In the genomic region with DNA sequence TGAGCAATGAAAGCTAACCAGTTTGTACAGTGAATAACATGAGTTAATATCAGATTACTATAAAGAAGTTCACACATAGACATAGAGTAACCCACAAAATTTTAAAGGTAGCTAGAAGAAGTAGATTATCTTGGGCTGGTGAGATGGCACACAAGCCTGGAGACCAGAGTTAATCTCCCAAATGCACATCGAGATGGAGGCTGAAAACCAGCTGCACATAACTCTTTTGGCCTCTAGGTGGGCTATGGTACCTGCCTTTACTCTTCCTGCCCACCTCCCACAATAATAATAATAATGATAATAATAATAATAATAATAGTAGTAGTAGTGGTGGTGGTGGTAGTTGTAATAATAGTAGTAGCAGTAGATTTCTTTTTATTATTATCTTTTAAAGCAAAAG, we compare ENCODE assay signal across 31 mouse cellular contexts. TPM values are rescaled to one million over a fixed set of nuclear protein-coding genes. Genes with fewer than 3 reads are reported as not detected.
DNase-seq lines count a peak whose midpoint lies in the region; ATAC-seq and TF ChIP-seq lines count a peak whose summit lies in the region.
"Had no signal": no experiment of that assay in that cellular context is flagged by ENCODE, and none has a peak within 500 bp of the region (broad histone marks: within the 10 kb centered on the region; RNA-seq: fewer than 3 reads in every experiment).

No protein-coding gene starts in this region.

- H3K79me2 ChIP-seq in MEL (ENCODE audit: control insufficient read depth, insufficient read depth, low read length, poor library complexity) = no peaks in the 10 kb centered on the region

- no peak for DNase-seq in layer of hippocampus, adult 2 months (ENCODE audit: low spot score in 2 of 2)
- no peak for DNase-seq in layer of hippocampus, adult 8-10 months (ENCODE audit: low spot score in 2 of 2)
- DNase-seq in MEL (ENCODE audit: low read depth, low spot score) = peak; percentile 56
- DNase-seq in right cerebral cortex, postnatal 10 days (ENCODE audit: low spot score in 2 of 2) = no peak
- DNase-seq in adrenal gland, adult 2 months = no peak
- DNase-seq: adrenal gland, postnatal 10 days; cerebellum, adult 11-12 months; cerebellum, adult 9-11 months; embryo, embryonic 11 days; heart, postnatal 36 days; kidney, adult 18-20 months; kidney, postnatal 25 days; layer of hippocampus, postnatal 36 days; lung, postnatal 4 days; retina, postnatal 1 day; right cerebral cortex, postnatal 25 days; thymus, adult 18-20 months; thymus, postnatal 25 days had no signal

- 0 out of 2 replicates have a peak, but pooled peaks have one; percentile 36 for ATAC-seq in liver, embryonic 12.5 days
- peak; percentile 66 for ATAC-seq in megakaryocyte-erythroid progenitor cell, adult 5-6 weeks (replicated peaks; ENCODE audit: low FRiP score, low TSS enrichment, poor library complexity, severe bottlenecking)
- ATAC-seq: CD4-positive, CD25-positive, alpha-beta regulatory T cell, adult 4 months; forebrain, embryonic 16.5 days; midbrain, embryonic 15.5 days had no signal

- H3K9ac ChIP-seq in MEL (ENCODE audit: control insufficient read depth, low read depth, low read length, poor library complexity, severe bottlenecking) = no peak overlapping the region
- no peak overlapping the region for H3K9ac ChIP-seq in liver, embryonic 12.5 days
- H3K9ac ChIP-seq: embryonic facial prominence, embryonic 12.5 days; hindbrain, embryonic 12.5 days; kidney, embryonic 15.5 days; limb, embryonic 15.5 days; lung, embryonic 15.5 days; midbrain, embryonic 15.5 days; neural tube, embryonic 15.5 days had no signal

- H3K36me3 ChIP-seq in MEL (ENCODE audit: control insufficient read depth in 1 of 2, insufficient read depth in 2 of 2, low read length in 2 of 2) = peaks cover 2 to 53% of the 10 kb centered on the region in 2 experiments
- H3K36me3 ChIP-seq in liver, embryonic 12.5 days = peaks cover 69% of the 10 kb centered on the region

- H3K4me2 ChIP-seq in liver, embryonic 12.5 days = no peak overlapping the region
- H3K4me2 ChIP-seq: embryonic facial prominence, embryonic 12.5 days; hindbrain, embryonic 12.5 days; kidney, embryonic 15.5 days; limb, embryonic 15.5 days; lung, embryonic 15.5 days; midbrain, embryonic 15.5 days; neural tube, embryonic 15.5 days had no signal

- H3K9me3 ChIP-seq in MEL (replicated peaks; ENCODE audit: insufficient read depth, low read length) = no peaks in the 10 kb centered on the region
- H3K9me3 ChIP-seq in liver, embryonic 12.5 days (replicated peaks) = no peaks in the 10 kb centered on the region
- H3K9me3 ChIP-seq: embryonic facial prominence, embryonic 12.5 days; hindbrain, embryonic 12.5 days; kidney, embryonic 15.5 days; limb, embryonic 10.5 days; limb, embryonic 15.5 days; lung, embryonic 15.5 days; midbrain, embryonic 10.5 days; midbrain, embryonic 15.5 days; neural tube, embryonic 15.5 days had no signal

- peak; percentile 16 for TF ChIP-seq RAD21 in MEL (IDR thresholded peaks at IDR 0.05; ENCODE audit: low read depth, low read length)

- no peak for TF ChIP-seq POLR2A in MEL (IDR thresholded peaks at IDR 0.05; ENCODE audit: control insufficient read depth in 1 of 2, insufficient read depth in 1 of 2, low read depth in 1 of 2, low read length in 2 of 2, poor library complexity in 1 of 2)

- no peaks in the 10 kb centered on the region for H3K4me1 ChIP-seq in MEL (ENCODE audit: control insufficient read depth in 1 of 2, insufficient read depth in 2 of 2, low read length in 2 of 2)
- H3K4me1 ChIP-seq in liver, embryonic 12.5 days = 0 out of 2 replicates have a peak, but pooled peaks cover 6% of the 10 kb centered on the region
- H3K4me1 ChIP-seq: embryonic facial prominence, embryonic 12.5 days; hindbrain, embryonic 12.5 days; kidney, embryonic 15.5 days; limb, embryonic 10.5 days; limb, embryonic 15.5 days; lung, embryonic 15.5 days; midbrain, embryonic 10.5 days; midbrain, embryonic 15.5 days; neural tube, embryonic 15.5 days had no signal

- H3K4me3 ChIP-seq in layer of hippocampus, adult 2 months = no peak overlapping the region
- no peak overlapping the region for H3K4me3 ChIP-seq in MEL (ENCODE audit: control insufficient read depth in 1 of 2, insufficient read depth in 1 of 2, low read depth in 2 of 2, low read length in 2 of 2)
- H3K4me3 ChIP-seq in liver, embryonic 12.5 days = no peak overlapping the region
- H3K4me3 ChIP-seq: embryonic facial prominence, embryonic 12.5 days; hindbrain, embryonic 12.5 days; kidney, embryonic 15.5 days; limb, embryonic 10.5 days; limb, embryonic 15.5 days; lung, embryonic 15.5 days; midbrain, embryonic 10.5 days; midbrain, embryonic 15.5 days; neural tube, embryonic 15.5 days had no signal

- no peak for TF ChIP-seq EP300 in MEL (IDR thresholded peaks at IDR 0.05; ENCODE audit: low read depth in 1 of 2, low read length in 2 of 2)

- H3K27me3 ChIP-seq in MEL (ENCODE audit: control insufficient read depth in 1 of 2, insufficient read depth in 2 of 2, low read length in 2 of 2) = no peaks in the 10 kb centered on the region
- no peaks in the 10 kb centered on the region for H3K27me3 ChIP-seq in liver, embryonic 12.5 days (replicated peaks)
- H3K27me3 ChIP-seq: embryonic facial prominence, embryonic 12.5 days; hindbrain, embryonic 12.5 days; kidney, embryonic 15.5 days; limb, embryonic 15.5 days; lung, embryonic 15.5 days; midbrain, embryonic 15.5 days; neural tube, embryonic 15.5 days had no signal

- 63% methylated on average over 1 of the region's 1 CpGs for WGBS in liver, embryonic 12.5 days (ENCODE audit: insufficient replicate concordance)

- no peak overlapping the region for H3K27ac ChIP-seq in layer of hippocampus, adult 2 months
- no peak overlapping the region for H3K27ac ChIP-seq in MEL (ENCODE audit: control insufficient read depth, low read depth, low read length)
- no peak overlapping the region for H3K27ac ChIP-seq in liver, embryonic 12.5 days
- H3K27ac ChIP-seq: embryonic facial prominence, embryonic 12.5 days; hindbrain, embryonic 12.5 days; kidney, embryonic 15.5 days; limb, embryonic 10.5 days; limb, embryonic 15.5 days; lung, embryonic 15.5 days; midbrain, embryonic 10.5 days; midbrain, embryonic 15.5 days; neural tube, embryonic 15.5 days had no signal

- TF ChIP-seq CTCF in layer of hippocampus, adult 2 months (conservative IDR thresholded peaks at IDR 0.05) = peak; percentile 20; the same call in 1 of the 2 replicates
- peak; percentile 23 to 48 (median 46); a peak in 5 of 6 replicates for TF ChIP-seq CTCF in MEL (IDR thresholded peaks at IDR 0.05 in 2 of 3, conservative IDR thresholded peaks at IDR 0.05 in 1 of 3; ENCODE audit: control insufficient read depth in 1 of 3, insufficient read depth in 1 of 3, low read depth in 2 of 3, low read length in 3 of 3, poor library complexity in 1 of 3, severe bottlenecking in 1 of 3)

TF ChIP-seq in MEL, 35 proteins besides CTCF, POLR2A, EP300 and RAD21 (continues in another document):
- TF ChIP-seq MYB (IDR thresholded peaks at IDR 0.05; ENCODE audit: low read depth, low read length) (no peak), JUND (IDR thresholded peaks at IDR 0.05; ENCODE audit: low read depth, low read length) (no peak), CHD2 (IDR thresholded peaks at IDR 0.05; ENCODE audit: low read length) (no peak), NELFE (IDR thresholded peaks at IDR 0.05; ENCODE audit: low read depth, low read length) (no peak), KAT2A (conservative IDR thresholded peaks at IDR 0.05; ENCODE audit: low read depth, low read length) (no peak), SIN3A (IDR thresholded peaks at IDR 0.05; ENCODE audit: low read length) (no peak), ELF1 (IDR thresholded peaks at IDR 0.05; ENCODE audit: low read depth, low read length) (no peak), BHLHE40 (IDR thresholded peaks at IDR 0.05; ENCODE audit: borderline replicate concordance, low read depth, low read length) (no peak), ZKSCAN1 (IDR thresholded peaks at IDR 0.05; ENCODE audit: low read depth, low read length) (no peak), E2F4 (IDR thresholded peaks at IDR 0.05; ENCODE audit: borderline replicate concordance, low read depth, low read length) (no peak)

RNA-seq across cellular contexts. Expression of gene Cep57, which starts 32.6 kb away (rescaled TPM):
- total RNA-seq in layer of hippocampus, adult 2 months (2021) = 10 to 100 TPM; 19.5 to 22.5 TPM
- total RNA-seq in layer of hippocampus, adult 8-10 months (2022) = 10 to 100 TPM; 16.8 to 23.4 (median 20.1) TPM
- 89.3 and 98.7 TPM in 2 replicates for total RNA-seq in MEL (2012; rRNA removed)
- polyA plus RNA-seq in MEL (2012; ENCODE audit: insufficient read depth in 1 of 2, insufficient read length in 2 of 2, low read depth in 1 of 2, low replicate concordance in 2 of 2, missing spikeins in 1 of 2) = 100 to 1,000 TPM; 119 to 142 TPM
- polyA plus RNA-seq in liver, embryonic 12.5 days (2016; fragmentation: Nextera tagmentation; extraction: Ambion mirVana) = 43.2 and 46.8 TPM in 2 replicates
- total RNA-seq in megakaryocyte-erythroid progenitor cell, adult 5-6 weeks (2014; fragmentation: Nextera tagmentation) = 56.0 and 69.2 TPM in 2 replicates
- total RNA-seq in megakaryocyte-erythroid progenitor cell, adult 5-6 weeks (2017) = 112 and 114 TPM in 2 replicates
- total RNA-seq in adrenal gland, adult 2 months (2021) = 10 to 100 TPM; 15.5 to 16.5 TPM
- polyA plus RNA-seq in adrenal gland, adult 2 months (2012; rRNA removed) = 3.3 and 4.9 TPM in 2 replicates

RNA-seq across cellular contexts. Expression of gene Fam76b, which starts 33.2 kb away (rescaled TPM):
- total RNA-seq in layer of hippocampus, adult 2 months (2021) = 10 to 100 TPM; 18.0 to 23.0 TPM
- total RNA-seq in layer of hippocampus, adult 8-10 months (2022) = 10 to 100 TPM; 17.0 to 24.7 (median 22.4) TPM
- 27.9 and 32.3 TPM in 2 replicates for total RNA-seq in MEL (2012; rRNA removed)
- polyA plus RNA-seq in MEL (2012; ENCODE audit: insufficient read depth in 1 of 2, insufficient read length in 2 of 2, low read depth in 1 of 2, low replicate concordance in 2 of 2, missing spikeins in 1 of 2) = 10 to 100 TPM; 39.2 to 43.8 TPM
- polyA plus RNA-seq in liver, embryonic 12.5 days (2016; fragmentation: Nextera tagmentation; extraction: Ambion mirVana) = 14.3 and 16.1 TPM in 2 replicates
- total RNA-seq in megakaryocyte-erythroid progenitor cell, adult 5-6 weeks (2014; fragmentation: Nextera tagmentation) = 31.0 and 36.0 TPM in 2 replicates
- 37.7 and 72.3 TPM in 2 replicates for total RNA-seq in megakaryocyte-erythroid progenitor cell, adult 5-6 weeks (2017)
- 10 to 100 TPM; 12.0 to 19.4 TPM for total RNA-seq in adrenal gland, adult 2 months (2021)
- polyA plus RNA-seq in adrenal gland, adult 2 months (2012; rRNA removed) = 5.9 and 6.2 TPM in 2 replicates

RNA-seq across cellular contexts. Expression of gene Mtmr2, which starts 46.1 kb away (rescaled TPM):
- 10 to 100 TPM; 48.3 to 48.5 TPM for total RNA-seq in layer of hippocampus, adult 2 months (2021)
- total RNA-seq in layer of hippocampus, adult 8-10 months (2022) = 10 to 100 TPM; 52.4 to 61.2 (median 56.4) TPM
- 75.2 and 80.5 TPM in 2 replicates for total RNA-seq in MEL (2012; rRNA removed)
- 10 to 100 TPM; 47.1 to 95.8 TPM for polyA plus RNA-seq in MEL (2012; ENCODE audit: insufficient read depth in 1 of 2, insufficient read length in 2 of 2, low read depth in 1 of 2, low replicate concordance in 2 of 2, missing spikeins in 1 of 2)
- 31.2 and 33.1 TPM in 2 replicates for polyA plus RNA-seq in liver, embryonic 12.5 days (2016; fragmentation: Nextera tagmentation; extraction: Ambion mirVana)
- 21.4 and 25.0 TPM in 2 replicates for total RNA-seq in megakaryocyte-erythroid progenitor cell, adult 5-6 weeks (2014; fragmentation: Nextera tagmentation)
- total RNA-seq in megakaryocyte-erythroid progenitor cell, adult 5-6 weeks (2017) = 41.2 and 52.9 TPM in 2 replicates
- total RNA-seq in adrenal gland, adult 2 months (2021) = 10 to 100 TPM; 52.7 to 58.4 TPM
- 219 and 282 TPM in 2 replicates for polyA plus RNA-seq in adrenal gland, adult 2 months (2012; rRNA removed)
